In the genomic region with DNA sequence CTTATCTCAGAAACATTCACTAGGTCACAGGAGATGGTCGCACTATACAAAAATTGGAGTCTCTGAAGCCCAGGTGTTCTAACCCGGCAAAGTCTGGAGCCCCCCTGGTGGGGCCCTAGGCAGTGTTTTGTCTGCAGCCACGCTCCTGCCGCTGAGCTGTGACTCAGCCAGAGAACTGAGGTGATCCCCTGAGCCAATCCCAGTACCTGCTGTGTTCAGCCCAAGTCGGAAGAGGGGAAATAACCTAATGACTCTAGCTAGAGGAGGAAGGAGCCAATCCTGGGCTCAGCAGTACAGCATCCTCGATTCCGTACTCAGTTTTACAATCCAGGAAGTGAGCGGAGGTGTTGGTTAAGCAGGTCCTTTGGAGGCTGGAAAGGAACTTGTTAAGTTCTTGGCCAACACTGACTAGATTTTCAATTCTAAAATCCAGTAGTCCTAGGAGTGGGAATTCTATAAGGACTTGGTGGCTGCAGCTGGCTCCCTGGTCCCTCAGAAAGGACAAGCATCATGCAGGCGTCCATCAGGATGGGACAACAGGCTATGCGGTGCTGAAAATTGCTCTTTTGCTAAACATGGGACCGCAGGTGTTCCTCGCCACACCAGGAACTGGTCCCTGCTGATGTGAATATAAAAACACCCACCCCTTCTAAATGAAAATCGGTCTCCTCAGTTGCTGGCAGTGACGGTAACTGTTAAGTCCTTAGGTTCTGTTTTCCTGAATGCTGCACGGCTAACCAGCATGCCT, we compare ENCODE assay signal across 8 mouse cellular contexts. TPM values are rescaled to one million over a fixed set of nuclear protein-coding genes. Genes with fewer than 3 reads are reported as not detected.
DNase-seq lines count a peak whose midpoint lies in the region; ATAC-seq and TF ChIP-seq lines count a peak whose summit lies in the region.

No protein-coding gene starts in this region.

- ATAC-seq in hindbrain, postnatal 0 days = peak; percentile 78
- peak; percentile 66 for ATAC-seq in megakaryocyte, adult 5-6 weeks (ENCODE audit: poor library complexity, severe bottlenecking)

- H3K36me3 ChIP-seq in hindbrain, postnatal 0 days (ENCODE audit: insufficient read depth, low read length) = no peaks in the 10 kb centered on the region

- TF ChIP-seq CTCF in gastrocnemius, adult 2 months (IDR thresholded peaks at IDR 0.05) = no peak
- TF ChIP-seq CTCF in hindbrain, postnatal 0 days (IDR thresholded peaks at IDR 0.05; ENCODE audit: low read depth) = peak; percentile 28; the same call in 1 of the 2 replicates

- H3K27ac ChIP-seq in gastrocnemius, adult 2 months = peak overlapping the region; percentile 92
- H3K27ac ChIP-seq in hindbrain, postnatal 0 days = peak overlapping the region; percentile 41; the same call in 1 of the 2 replicates

- no peaks in the 10 kb centered on the region for H3K27me3 ChIP-seq in hindbrain, postnatal 0 days (ENCODE audit: insufficient read depth, low read length)

- peak overlapping the region; percentile 43; the same call in 1 of the 2 replicates for H3K9ac ChIP-seq in hindbrain, postnatal 0 days (replicated peaks; ENCODE audit: low read length)

- WGBS in hindbrain, postnatal 0 days = 7% methylated on average over 15 of the region's 15 CpGs

- H3K4me1 ChIP-seq in hindbrain, postnatal 0 days (ENCODE audit: insufficient read depth, low read length) = peaks cover 27% of the 10 kb centered on the region

- intact Hi-C loops in gastrocnemius, adult 2 months (cut with DNase I) = no loop called here

- H3K4me3 ChIP-seq in gastrocnemius, adult 2 months = peak overlapping the region; percentile 94
- H3K4me3 ChIP-seq in hindbrain, postnatal 0 days (ENCODE audit: low read length) = peak overlapping the region; percentile 40

- DNase-seq in T-cell, adult 2 months (ENCODE audit: low spot score) = peak; percentile 94
- DNase-seq in cerebellum, postnatal 14 days = peak; percentile 90 to 92
- peak; percentile 87 for DNase-seq in gastrocnemius, adult 2 months
- peak; percentile 94 for DNase-seq in hindbrain, postnatal 0 days (ENCODE audit: low spot score)
- DNase-seq in left cerebral cortex, adult 8-10 months (ENCODE audit: low spot score in 2 of 2) = peak; percentile 65 to 78
- DNase-seq in right cerebral cortex, adult 18-20 months = peak; percentile 90
- peak; percentile 67 for DNase-seq in urinary bladder, adult 2 months (ENCODE audit: low spot score)

- H3K4me2 ChIP-seq in hindbrain, postnatal 0 days (ENCODE audit: low read depth, low read length) = peak overlapping the region; percentile 76

- no peaks in the 10 kb centered on the region for H3K9me3 ChIP-seq in hindbrain, postnatal 0 days (ENCODE audit: low read length)

RNA-seq across cellular contexts. Expression of a gene that starts 19.1 kb away (rescaled TPM):
- total RNA-seq in gastrocnemius, adult 2 months (2021) = 100 to 1,000 TPM; 279 to 395 TPM
- total RNA-seq in hindbrain, postnatal 0 days (2014; rRNA removed) = 17.9 and 21.9 TPM in 2 replicates
- polyA plus RNA-seq in hindbrain, postnatal 0 days (2015; fragmentation: Nextera tagmentation; extraction: Ambion mirVana) = 9.4 and 9.8 TPM in 2 replicates
- 10 to 100 TPM; 26.7 to 30.0 (median 27.1) TPM for total RNA-seq in left cerebral cortex, adult 8-10 months (2022)
- total RNA-seq in megakaryocyte, adult 5-6 weeks (2015) = 6.0 and 11.7 TPM in 2 replicates
- 6.3 and 6.6 TPM in 2 replicates for total RNA-seq in megakaryocyte, adult 5-6 weeks (2017)
- polyA plus RNA-seq in urinary bladder, adult 2 months (2012; rRNA removed) = 12.3 and 15.5 TPM in 2 replicates

Comparison
In these comparisons a context has a peak if more than half of its experiments do, and no peak if none do; other contexts are left out.
1. Peak in every context shown above with its lines: DNase-seq, ATAC-seq, H3K4me3 ChIP-seq and H3K27ac ChIP-seq.
2. RNA of a gene that starts 19.1 kb away (total RNA-seq): 279 to 395 TPM in gastrocnemius, adult 2 months; 26.7 to 30.0 TPM in left cerebral cortex, adult 8-10 months, 17.9 to 21.9 TPM in hindbrain, postnatal 0 days and 6.0 to 11.7 TPM in megakaryocyte, adult 5-6 weeks; every median in the first group is over 4 times any median in the second.